Mouse (Mus musculus) cortical plate, adult 2 months (tissue): ENCODE results near the gene Cby1. TPM values are rescaled to one million over a fixed set of nuclear protein-coding genes. Genes with fewer than 3 reads are reported as not detected.
A peak's percentile ranks its signal among the peaks of the same experiment; 100 is the strongest.

Experiments used
- H3K27ac ChIP-seq: fragments of 200-500 bp; 2 replicates; pipeline ENCODE4 v1.5.1; 2012; ENCODE audit warnings: low read length, control low read depth, inconsistent platforms; ENCODE audit not compliant: insufficient read depth
- H3K4me1 ChIP-seq: fragments of 200-500 bp; 2 replicates; pipeline ENCODE4 v1.6.1; 2011; ENCODE audit warnings: low read length; ENCODE audit not compliant: control insufficient read depth, insufficient read depth
- H3K4me3 ChIP-seq: fragments of 200-500 bp; 2 replicates; pipeline ENCODE4 v1.5.1; 2011; ENCODE audit warnings: mild to moderate bottlenecking, low read length, control low read depth; ENCODE audit not compliant: insufficient read depth
- CTCF ChIP-seq: fragments of 200-500 bp; IDR thresholded peaks from 2 replicates; pipeline ENCODE4 v1.5.1; 2011; ENCODE audit warnings: mild to moderate bottlenecking, control low read depth, low read length; ENCODE audit not compliant: insufficient read depth; ENCODE audit errors: extremely low read depth
- POLR2A ChIP-seq: fragments of 200-500 bp; IDR thresholded peaks from 2 replicates; pipeline ENCODE4 v1.6.1; 2011; ENCODE audit warnings: mild to moderate bottlenecking, low read length, control low read depth; ENCODE audit not compliant: insufficient read depth; ENCODE audit errors: extremely low read depth
- polyA plus RNA-seq: library from polyadenylated mRNA; depleted of rRNA; stranded (reverse); fragments of >200 nt; gene quantifications from 2 replicates; pipeline ENCODE4 v1.2.3, GENCODE M21; 2012

Gene Cby1
- polyA plus RNA-seq, 1 experiment, result 35.6 TPM

- TF ChIP-seq POLR2A (peak; percentile 78), CTCF (no peak)
- peak within 1 kb of the TSS; percentile 98 for H3K27ac ChIP-seq
- H3K4me1 ChIP-seq, result peaks cover 8% of the 10 kb centered on the region; the same call in 1 of the 2 replicates
- H3K4me3 ChIP-seq, result peak within 1 kb of the TSS; percentile 72
These were observed 28.8 kb downstream of the Cby1 start, which contains the start of gene Josd1 for GRCm38 (mm10) chr15:79687646-79688267. Josd1 (minus strand) TSS chr15:79687919.

GRCm38 (mm10) chr15:79688268-79688956 lies 29.4 kb downstream of the Cby1 start:
- Histone ChIP-seq H3K4me1 (peaks cover 4% of the 10 kb centered on the region; the same call in 1 of the 2 replicates), H3K27ac (peak overlapping the region; percentile 98), H3K4me3 (peak overlapping the region; percentile 72)
- TF ChIP-seq CTCF, result no peak
- TF ChIP-seq POLR2A, result no peak

DNA sequence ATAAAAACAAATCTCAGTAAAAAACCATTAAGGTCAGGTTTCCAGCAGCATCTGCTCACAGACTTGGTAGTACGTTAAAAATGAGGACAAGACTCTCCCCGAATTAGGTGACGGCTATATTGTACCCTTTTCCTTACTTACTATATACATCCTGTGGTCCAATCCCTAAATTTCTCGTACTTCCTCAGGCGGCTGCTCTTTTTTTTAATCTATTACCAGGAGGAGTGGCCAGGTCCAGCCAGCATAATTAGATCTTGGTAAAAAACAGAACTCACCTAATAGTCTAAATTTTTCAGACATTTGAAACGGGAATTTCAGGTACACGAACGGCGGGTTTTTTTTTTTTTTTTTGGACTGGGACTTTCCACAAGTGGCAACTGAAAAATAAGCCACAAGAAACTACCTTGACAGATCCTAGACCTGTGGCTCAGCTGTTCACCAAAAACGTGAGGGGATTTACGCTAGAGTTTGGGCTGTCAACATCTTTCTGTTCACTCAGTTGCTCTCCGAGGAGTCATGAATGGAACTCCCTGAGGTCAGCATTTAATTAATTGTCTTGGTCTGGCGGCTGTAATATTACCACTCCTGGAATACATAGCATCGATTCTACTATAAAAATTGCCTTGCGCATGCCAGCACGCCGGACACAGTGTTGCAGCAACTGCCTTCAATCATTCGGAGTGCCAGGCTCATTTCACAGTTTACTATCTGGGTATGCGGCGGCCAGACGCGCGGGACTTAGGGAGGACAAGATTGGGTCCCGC lies 30.8 kb downstream of the Cby1 start:
- Histone ChIP-seq H3K27ac (no peak overlapping the region), H3K4me1 (peaks cover 6% of the 10 kb centered on the region; the same call in 1 of the 2 replicates), H3K4me3 (peak overlapping the region; percentile 7; the same call in 1 of the 2 replicates)
- TF ChIP-seq CTCF, result no peak
- no peak for TF ChIP-seq POLR2A

DNA sequence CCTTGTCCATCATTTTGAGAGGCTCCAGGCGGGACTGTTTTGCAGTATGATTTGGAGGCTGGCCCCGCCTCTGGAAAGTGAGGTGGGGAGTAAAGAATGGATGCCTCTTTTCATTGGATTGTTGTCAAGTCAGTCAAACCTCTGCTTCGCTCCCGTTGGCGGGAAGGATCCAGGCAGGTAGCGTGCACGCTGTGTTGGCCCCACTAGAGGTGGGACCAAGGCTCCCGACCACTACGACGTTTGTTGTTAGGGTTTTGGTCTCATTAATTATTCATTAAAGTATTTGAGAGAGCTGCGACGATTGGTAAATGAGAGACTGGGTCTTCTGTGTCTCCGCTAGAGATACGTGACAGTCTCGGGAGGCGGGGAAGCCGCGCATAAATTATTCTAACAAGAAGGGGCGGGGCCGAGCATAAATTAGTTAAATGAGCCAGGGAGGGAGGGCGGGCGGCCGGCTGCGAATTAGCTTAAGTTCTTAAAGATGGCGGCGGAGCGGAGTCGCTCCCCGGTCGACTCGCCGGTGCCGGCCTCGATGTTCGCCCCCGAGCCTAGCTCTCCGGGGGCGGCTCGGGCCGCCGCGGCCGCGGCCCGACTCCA lies 31.5 kb downstream of the Cby1 start, which contains the start of gene Gtpbp1:
Gtpbp1 (plus strand) TSS at position 420 of the 597 bp plus-strand sequence.
- Histone ChIP-seq H3K4me3 (peak within 1 kb of the TSS; percentile 65), H3K4me1 (peaks cover 5% of the 10 kb centered on the region; the same call in 1 of the 2 replicates), H3K27ac (no peak within 1 kb of the TSS; the same call in 1 of the 2 replicates)
- TF ChIP-seq POLR2A, result 0 out of 2 replicates have a peak, but pooled peaks have one; percentile 43
- TF ChIP-seq CTCF, result no peak

DNA sequence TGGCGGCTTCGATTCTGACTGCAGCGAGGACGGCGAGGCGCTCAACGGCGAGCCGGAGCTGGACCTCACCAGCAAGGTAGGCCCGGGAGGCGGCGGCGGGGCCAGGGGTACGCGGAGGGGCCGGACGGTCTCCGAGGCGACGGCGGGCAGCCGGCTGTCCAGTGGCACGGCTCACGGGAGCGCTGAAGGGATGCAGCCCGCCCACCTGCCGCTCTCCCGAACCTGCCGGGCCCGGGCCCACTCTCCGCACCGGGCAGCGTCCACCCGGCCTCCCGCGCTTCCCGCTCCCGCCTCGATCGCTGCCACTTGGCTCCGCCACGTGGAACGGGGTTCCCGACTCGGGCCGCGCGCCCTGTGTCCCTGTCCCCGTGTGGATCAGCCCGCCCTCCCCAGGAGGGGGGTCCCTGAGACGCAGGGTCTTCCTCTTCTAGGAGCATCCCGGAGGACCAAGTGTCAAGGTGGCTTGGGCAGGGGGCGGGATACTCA lies 32.1 kb downstream of the Cby1 start:
- Histone ChIP-seq H3K4me3 (peak overlapping the region; percentile 65), H3K4me1 (peaks cover 5% of the 10 kb centered on the region; the same call in 1 of the 2 replicates), H3K27ac (no peak overlapping the region; the same call in 1 of the 2 replicates)
- TF ChIP-seq CTCF (no peak), POLR2A (no peak)

DNA sequence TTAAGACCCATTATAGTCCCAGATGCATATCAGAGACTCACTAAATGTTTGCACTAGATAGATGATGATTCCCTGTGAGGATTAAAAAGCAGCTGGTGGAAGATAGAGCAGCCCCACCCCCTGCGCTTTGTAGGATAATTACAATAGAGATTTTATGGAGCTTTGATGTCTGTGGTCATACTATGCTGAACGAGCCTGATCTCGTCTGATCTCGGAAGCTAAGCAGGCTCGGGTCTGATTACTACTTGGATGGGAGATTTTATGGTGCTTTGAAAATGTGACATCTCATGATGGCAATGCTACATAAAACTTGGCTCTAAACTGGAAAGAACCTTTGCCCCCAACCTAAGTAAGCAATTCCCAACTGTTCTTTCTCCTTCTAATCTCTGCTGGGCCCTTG lies 33.3 kb downstream of the Cby1 start:
- TF ChIP-seq CTCF, result no peak
- TF ChIP-seq POLR2A, result no peak
- Histone ChIP-seq H3K4me3 (no peak overlapping the region), H3K4me1 (peaks cover 5% of the 10 kb centered on the region; the same call in 1 of the 2 replicates), H3K27ac (no peak overlapping the region)

- no peak for TF ChIP-seq CTCF
- TF ChIP-seq POLR2A, result no peak
- Histone ChIP-seq H3K4me3 (no peak overlapping the region), H3K4me1 (peaks cover 5% of the 10 kb centered on the region; the same call in 1 of the 2 replicates), H3K27ac (peak overlapping the region; percentile 15; the same call in 1 of the 2 replicates)
These were observed 34.7 kb downstream of the Cby1 start for GRCm38 (mm10) chr15:79693740-79694139.

DNA sequence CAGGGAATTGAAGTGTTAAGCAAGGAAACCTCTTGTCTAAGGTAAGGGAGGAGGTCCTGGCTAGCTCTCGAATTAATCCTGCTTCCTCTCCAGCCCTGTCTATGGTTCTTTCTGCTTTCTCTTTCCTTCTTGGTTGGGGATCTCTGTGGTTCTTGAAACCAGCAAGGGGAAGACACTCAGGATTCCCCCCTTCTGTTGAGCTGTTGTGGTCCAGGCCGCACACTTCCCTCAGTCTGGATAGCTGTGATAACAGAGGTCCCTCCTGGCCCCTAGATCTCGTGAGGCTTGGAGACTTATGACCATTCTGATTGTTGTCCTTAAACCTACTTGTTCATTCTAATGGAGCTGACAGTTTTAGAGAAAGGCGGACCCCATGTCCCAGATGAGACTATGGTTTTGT lies 35.5 kb downstream of the Cby1 start:
- H3K4me1 ChIP-seq, result peaks cover 5% of the 10 kb centered on the region; the same call in 1 of the 2 replicates
- H3K27ac ChIP-seq, result no peak overlapping the region; the same call in 1 of the 2 replicates
- TF ChIP-seq POLR2A, result no peak
- no peak for TF ChIP-seq CTCF
- H3K4me3 ChIP-seq, result no peak overlapping the region

GRCm38 (mm10) chr15:79695516-79695915 lies 36.5 kb downstream of the Cby1 start:
- no peak for TF ChIP-seq POLR2A
- TF ChIP-seq CTCF, result no peak
- Histone ChIP-seq H3K27ac (no peak overlapping the region), H3K4me3 (no peak overlapping the region), H3K4me1 (peaks cover 5% of the 10 kb centered on the region; the same call in 1 of the 2 replicates)
